Mouse (Mus musculus): ENCODE measurements at regions not wholly inside any gene's neighbourhood (a gene's known extent, or its start where the extent isn't known, plus 50 kb on each side); places are given as distances from the start of the nearest gene placed in this dataset.

- no peak for DNase-seq (ENCODE audit: low spot score in 2 of 2)
These were observed 51.9 kb upstream of the Klf9 start for GRCm38 (mm10) chr19:23089081-23089480.

DNA sequence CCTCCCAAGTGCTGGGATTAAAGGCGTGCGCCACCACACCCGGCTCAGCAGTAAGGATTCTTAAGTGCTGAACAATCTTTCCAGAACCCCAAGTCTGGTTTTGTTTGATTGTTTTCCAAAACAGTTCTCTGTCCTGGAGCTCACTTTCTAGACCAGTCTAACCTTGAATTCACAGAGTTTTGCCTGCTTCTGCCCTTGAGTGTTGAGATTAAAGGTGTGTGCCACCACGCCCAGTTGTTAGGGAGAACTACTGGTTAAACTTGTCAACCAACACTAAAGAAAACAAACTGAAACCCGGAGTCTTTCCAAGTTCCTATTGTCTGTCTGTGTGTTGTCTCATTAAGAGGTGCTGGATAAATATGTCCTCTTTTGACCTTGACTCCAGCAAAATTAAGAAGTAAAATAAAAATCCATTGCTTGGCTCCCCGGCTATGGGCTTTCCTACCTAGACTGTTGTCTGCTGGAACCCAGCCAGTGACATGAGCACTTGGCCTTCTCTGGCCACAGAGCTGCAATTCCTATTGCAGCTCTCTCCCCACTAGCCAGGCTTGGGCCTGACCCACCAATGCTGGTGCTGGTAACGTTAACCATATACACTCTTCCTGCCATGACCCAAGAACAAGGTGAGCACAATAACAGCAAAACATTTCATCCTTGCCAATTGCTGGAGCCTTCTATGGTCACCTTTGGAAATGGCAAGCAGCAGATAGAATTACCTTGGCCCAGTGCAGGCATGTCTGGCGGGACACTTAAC lies 51.1 kb upstream of the Klf9 start:
- no peak for DNase-seq (ENCODE audit: low spot score in 2 of 2)
